Mouse (Mus musculus) heart, postnatal 0 days (tissue): ENCODE results near the gene Ankrd44. TPM values are rescaled to one million over a fixed set of nuclear protein-coding genes. Genes with fewer than 3 reads are reported as not detected.

Experiments
- ATAC-seq: fragments of 200-750 bp; cut with Nextera tagmentation; 2 replicates; pipeline ENCODE4 v1.8.0; 2017; ENCODE audit warnings: low read depth, moderate number of reproducible peaks, moderate library complexity; ENCODE audit not compliant: insufficient read depth
- DNase-seq: peaks from one replicate; pipeline ENCODE4 v3.0.0-alpha.2; 2016; ENCODE audit warnings: low spot score
- H3K27ac ChIP-seq: fragments of 300-500 bp; sonication (generic); 2 replicates; pipeline ENCODE4 v1.5.1; 2014; ENCODE audit warnings: low read depth, mild to moderate bottlenecking
- H3K27me3 ChIP-seq: fragments of 300-500 bp; sonication (generic); 2 replicates; pipeline ENCODE4 v1.6.1; 2014; ENCODE audit warnings: low read length, mixed read lengths; ENCODE audit not compliant: control insufficient read depth, insufficient read depth
- H3K36me3 ChIP-seq: fragments of 300-500 bp; sonication (generic); replicated peaks from 2 replicates; pipeline ENCODE4 v1.6.1; 2014; ENCODE audit warnings: low read length, mixed read lengths; ENCODE audit not compliant: control insufficient read depth, insufficient read depth
- H3K4me1 ChIP-seq: fragments of 300-500 bp; sonication (generic); 2 replicates; pipeline ENCODE4 v1.6.1; 2014; ENCODE audit warnings: antibody characterized with exemption; ENCODE audit not compliant: control insufficient read depth, insufficient read depth
- H3K4me2 ChIP-seq: fragments of 300-500 bp; sonication (generic); 2 replicates; pipeline ENCODE4 v1.6.1; 2014; ENCODE audit warnings: low read depth, mild to moderate bottlenecking, low read length, moderate library complexity
- H3K4me3 ChIP-seq: fragments of 300-500 bp; sonication (generic); 2 replicates; pipeline ENCODE4 v1.5.1; 2014; ENCODE audit warnings: low read depth, low read length
- H3K9ac ChIP-seq: fragments of 300-500 bp; sonication (generic); replicated peaks from 2 replicates; pipeline ENCODE4 v1.6.1; 2014; ENCODE audit warnings: low read depth, low read length, mixed read lengths
- H3K9me3 ChIP-seq: fragments of 300-500 bp; sonication (generic); replicated peaks from 2 replicates; pipeline ENCODE4 v1.6.1; 2016; ENCODE audit warnings: low read length; ENCODE audit not compliant: control insufficient read depth
- CTCF ChIP-seq: IDR thresholded peaks from 2 replicates; pipeline ENCODE4 v1.5.1; 2016; ENCODE audit warnings: antibody characterized with exemption, control low read depth, low read depth
- EP300 ChIP-seq: IDR thresholded peaks from 2 replicates; pipeline ENCODE4 v1.6.1; 2016; ENCODE audit warnings: antibody characterized with exemption, low read depth
- WGBS: fragments of 180-500 bp; shearing (Covaris S2); extraction: QIAGEN DNeasy Blood & Tissue Kit; methylation state at CpG from one replicate; pipeline ENCODE4 v1.1.7; 2014; 5-methylcytosine and 5-hydroxymethylcytosine counted together
- polyA plus RNA-seq: library from polyadenylated mRNA; unstranded; fragments of >200 nt; fragmentation: Nextera tagmentation; extraction: Ambion mirVana; gene quantifications from 2 replicates; pipeline ENCODE4 v1.2.1, GENCODE M21; 2015
- total RNA-seq: library from RNA; depleted of rRNA; stranded (reverse); fragments of >200 nt; gene quantifications from 2 replicates; pipeline ENCODE4 v1.2.3, GENCODE M21; 2014; ENCODE audit warnings: low replicate concordance

Ankrd44 gene
- total and polyA plus RNA-seq, 2 experiments from 2014 or later = 3.3 to 9.6 TPM

- Histone ChIP-seq H3K4me3 (no peak overlapping the region), H3K9ac (no peak overlapping the region), H3K36me3 (no peaks in the 10 kb centered on the region), H3K4me1 (peaks cover 15% of the 10 kb centered on the region; the same call in 1 of the 2 replicates), H3K27ac (no peak overlapping the region; the same call in 1 of the 2 replicates), H3K9me3 (no peaks in the 10 kb centered on the region), H3K27me3 (no peaks in the 10 kb centered on the region), H3K4me2 (no peak overlapping the region)
- DNase-seq = no peak
- WGBS = 34% methylated on average over 5 of the region's 5 CpGs
- ATAC-seq = no peak
- no peak for TF ChIP-seq EP300
- no peak for TF ChIP-seq CTCF
Measured at GRCm38 (mm10) chr1:54841788-54842187, 84.4 kb downstream of the Ankrd44 start.

DNA sequence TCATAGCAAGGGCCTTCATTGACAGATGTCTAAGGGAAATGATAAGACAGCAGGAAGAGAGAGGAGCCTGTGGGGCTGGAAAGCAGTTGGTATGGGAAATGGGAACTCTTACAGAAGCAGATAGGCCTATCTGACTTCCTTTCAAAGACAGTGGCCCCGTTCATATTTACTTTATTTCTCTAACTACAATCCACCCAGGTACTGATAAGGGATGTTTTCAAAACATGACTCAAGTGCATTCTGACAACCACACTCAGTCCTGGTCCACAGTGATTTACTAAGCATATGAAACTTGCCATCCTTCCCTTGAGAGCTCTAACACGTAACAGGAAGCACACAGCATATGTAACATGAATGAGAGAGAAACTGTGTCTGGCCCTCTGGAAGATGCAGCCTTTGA, 86.1 kb downstream of the Ankrd44 start:
- H3K9me3 ChIP-seq = no peaks in the 10 kb centered on the region
- H3K4me1 ChIP-seq = peaks cover 15% of the 10 kb centered on the region; the same call in 1 of the 2 replicates
- no peak overlapping the region for H3K4me2 ChIP-seq
- DNase-seq = no peak
- no peak for ATAC-seq
- no peak overlapping the region for H3K9ac ChIP-seq
- TF ChIP-seq EP300 (no peak), CTCF (no peak)
- H3K4me3 ChIP-seq = no peak overlapping the region
- no peaks in the 10 kb centered on the region for H3K27me3 ChIP-seq
- H3K27ac ChIP-seq = no peak overlapping the region
- WGBS = 38% methylated on average over 2 of the region's 2 CpGs
- no peaks in the 10 kb centered on the region for H3K36me3 ChIP-seq

- DNase-seq (no peak), ATAC-seq (no peak)
- Histone ChIP-seq H3K4me1 (peaks cover 11% of the 10 kb centered on the region; the same call in 1 of the 2 replicates), H3K9me3 (no peaks in the 10 kb centered on the region), H3K27me3 (no peaks in the 10 kb centered on the region), H3K27ac (peak overlapping the region; percentile 48), H3K36me3 (no peaks in the 10 kb centered on the region), H3K4me3 (no peak overlapping the region), H3K4me2 (peak overlapping the region; percentile 44; the same call in 1 of the 2 replicates), H3K9ac (no peak overlapping the region)
- TF ChIP-seq CTCF (no peak), EP300 (no peak)
- WGBS = 62% methylated on average over 6 of the region's 6 CpGs
Measured at GRCm38 (mm10) chr1:54838486-54838805, 87.7 kb downstream of the Ankrd44 start.

DNA sequence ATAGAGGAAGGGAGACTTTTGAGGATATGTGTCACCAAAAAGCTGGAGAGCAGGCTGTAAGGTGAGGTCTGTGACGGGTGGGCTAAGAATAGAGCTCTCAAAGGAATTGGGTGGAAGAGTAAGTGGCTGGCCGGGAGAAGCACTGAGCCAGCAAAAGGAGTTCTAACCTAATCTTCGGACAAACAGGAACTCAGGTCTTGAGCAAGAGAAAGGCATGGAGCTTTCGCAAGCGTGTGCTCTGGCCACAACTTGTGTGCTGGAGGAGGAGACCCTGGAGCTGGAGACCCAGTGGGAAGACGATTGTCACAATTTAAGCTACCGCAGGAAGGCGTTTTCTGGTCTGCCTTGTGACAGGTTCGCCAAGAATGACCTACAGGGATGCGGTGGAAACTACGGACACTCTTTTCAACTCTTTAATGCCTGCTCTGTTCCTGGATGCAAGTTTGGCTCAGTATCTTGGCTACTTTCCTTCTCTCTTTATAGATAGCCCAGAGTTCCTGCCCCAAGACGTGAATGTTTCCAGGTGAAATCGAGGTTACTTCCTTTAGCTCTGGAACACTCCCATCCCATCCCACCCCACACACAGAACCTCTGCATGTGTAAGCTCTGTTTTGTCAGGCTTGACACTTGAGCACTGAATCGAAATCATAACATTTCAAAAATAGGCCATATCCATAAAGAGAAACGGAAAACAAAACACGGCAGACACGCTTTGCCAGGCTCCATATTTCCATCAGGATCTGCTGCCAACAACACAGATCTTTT, 88.3 kb downstream of the Ankrd44 start:
- no peak overlapping the region for H3K4me3 ChIP-seq
- H3K27ac ChIP-seq = peak overlapping the region; percentile 48
- ATAC-seq (no peak), DNase-seq (no peak)
- H3K27me3 ChIP-seq = no peaks in the 10 kb centered on the region
- H3K9ac ChIP-seq = no peak overlapping the region
- no peaks in the 10 kb centered on the region for H3K36me3 ChIP-seq
- WGBS = 48% methylated on average over 17 of the region's 17 CpGs
- TF ChIP-seq EP300 = no peak
- TF ChIP-seq CTCF = no peak
- H3K4me2 ChIP-seq = peak overlapping the region; percentile 44
- no peaks in the 10 kb centered on the region for H3K9me3 ChIP-seq
- peaks cover 11% of the 10 kb centered on the region; the same call in 1 of the 2 replicates for H3K4me1 ChIP-seq

DNA sequence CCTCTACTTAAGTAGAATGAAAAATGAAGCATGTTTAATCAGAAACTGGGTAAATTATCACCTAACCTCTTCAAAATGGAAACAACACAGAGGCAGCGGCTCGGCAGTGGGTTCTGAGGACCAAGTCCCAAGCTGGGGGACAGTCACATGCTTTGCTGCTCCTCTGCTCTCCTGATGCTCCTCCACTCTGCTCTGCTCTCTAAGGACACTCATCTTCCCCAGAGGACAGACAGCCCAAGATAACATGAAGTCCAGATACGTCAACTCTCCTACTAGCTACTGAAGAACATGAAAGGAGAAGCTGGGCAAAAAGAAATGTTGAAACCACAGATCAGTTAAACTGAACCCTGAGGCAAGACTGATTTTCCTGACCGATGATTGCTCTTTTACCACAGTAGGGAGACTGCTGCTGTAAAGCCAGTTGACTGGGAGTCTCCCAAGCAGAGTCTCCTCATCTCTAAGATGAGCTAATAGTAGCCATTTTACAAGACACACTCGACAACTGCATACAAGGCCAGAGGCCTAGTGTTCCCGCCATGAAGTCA, 90.5 kb downstream of the Ankrd44 start:
- TF ChIP-seq EP300 (no peak), CTCF (no peak)
- ATAC-seq = no peak
- Histone ChIP-seq H3K4me3 (no peak overlapping the region), H3K9ac (no peak overlapping the region), H3K4me2 (no peak overlapping the region), H3K4me1 (peaks cover 12% of the 10 kb centered on the region; the same call in 1 of the 2 replicates), H3K9me3 (no peaks in the 10 kb centered on the region), H3K27ac (no peak overlapping the region), H3K36me3 (no peaks in the 10 kb centered on the region), H3K27me3 (no peaks in the 10 kb centered on the region)
- WGBS = 77% methylated on average over 6 of the region's 6 CpGs
- no peak for DNase-seq
